Mouse (Mus musculus): ENCODE measurements at regions not wholly inside any gene's neighbourhood (a gene's known extent, or its start where the extent isn't known, plus 50 kb on each side); places are given as distances from the start of the nearest gene placed in this dataset.

DNA sequence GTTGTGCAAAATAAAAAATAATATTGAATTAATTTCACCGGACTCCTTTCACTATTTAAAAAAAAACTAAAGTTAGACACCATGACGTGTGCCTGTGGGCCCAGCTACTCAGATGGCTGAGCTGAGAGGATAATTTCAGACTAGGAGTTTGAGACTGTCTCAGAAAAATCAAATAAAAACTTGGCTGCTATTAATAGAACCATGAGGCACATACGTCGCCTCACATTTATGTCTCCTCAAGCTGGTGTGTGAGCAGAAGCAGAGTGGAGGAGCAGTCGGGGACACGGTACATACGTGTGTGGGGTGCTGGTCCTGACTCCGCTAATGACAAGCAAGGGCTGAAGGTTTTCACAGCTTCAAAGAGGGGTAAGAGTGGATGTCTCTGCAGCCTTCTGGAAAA lies 52.8 kb upstream of the Dmrtb1 start:
- DNase-seq = no peak
- intact Hi-C loops (cut with DNase I) = no loop called here

DNA sequence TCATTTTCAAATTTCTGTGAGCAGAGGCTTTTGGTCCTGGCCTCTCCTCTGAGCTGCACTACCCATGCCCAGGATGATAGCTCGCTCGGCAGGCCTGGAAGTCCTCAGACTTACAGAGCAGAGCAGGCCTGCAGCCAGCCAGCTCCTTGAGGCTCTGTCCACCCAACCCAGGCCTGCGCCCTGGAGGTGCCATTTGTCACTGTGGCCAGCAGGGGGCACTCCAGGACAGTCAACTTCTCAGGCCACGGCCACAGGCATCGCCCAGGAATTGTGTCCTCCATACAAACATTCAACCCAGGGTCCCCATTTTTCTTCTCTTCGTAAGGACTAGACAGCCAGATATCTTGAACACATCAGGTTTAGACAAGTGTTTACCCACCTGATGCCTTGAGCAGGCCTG lies 53.9 kb upstream of the Dmrtb1 start:
- peak; percentile 85 to 92 for DNase-seq
- intact Hi-C loops (cut with DNase I) = loop anchor here (1.0 kb wide), 1 partner anchor 107 kb away; no protein-coding TSS in a partner anchor

DNA sequence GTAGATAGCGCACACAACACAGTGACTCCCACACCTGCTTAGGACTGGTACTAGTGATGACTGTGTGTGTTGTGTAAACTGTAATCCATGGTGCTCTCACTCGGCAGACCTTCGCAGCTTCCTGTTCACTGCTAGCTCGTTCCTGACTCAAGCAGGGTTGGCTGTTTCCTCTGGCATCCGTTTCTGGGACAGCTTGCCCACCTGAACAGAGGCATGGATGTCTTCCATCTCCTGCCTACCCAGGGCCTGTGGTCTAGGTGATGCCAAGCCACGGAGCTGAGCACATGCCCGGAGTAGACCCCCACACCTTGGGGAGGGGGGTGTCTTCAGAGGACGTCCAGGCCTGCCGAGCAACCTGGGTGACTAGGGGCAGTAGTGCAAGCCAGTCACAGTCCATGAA lies 54.7 kb upstream of the Dmrtb1 start:
- no peak for DNase-seq

DNA sequence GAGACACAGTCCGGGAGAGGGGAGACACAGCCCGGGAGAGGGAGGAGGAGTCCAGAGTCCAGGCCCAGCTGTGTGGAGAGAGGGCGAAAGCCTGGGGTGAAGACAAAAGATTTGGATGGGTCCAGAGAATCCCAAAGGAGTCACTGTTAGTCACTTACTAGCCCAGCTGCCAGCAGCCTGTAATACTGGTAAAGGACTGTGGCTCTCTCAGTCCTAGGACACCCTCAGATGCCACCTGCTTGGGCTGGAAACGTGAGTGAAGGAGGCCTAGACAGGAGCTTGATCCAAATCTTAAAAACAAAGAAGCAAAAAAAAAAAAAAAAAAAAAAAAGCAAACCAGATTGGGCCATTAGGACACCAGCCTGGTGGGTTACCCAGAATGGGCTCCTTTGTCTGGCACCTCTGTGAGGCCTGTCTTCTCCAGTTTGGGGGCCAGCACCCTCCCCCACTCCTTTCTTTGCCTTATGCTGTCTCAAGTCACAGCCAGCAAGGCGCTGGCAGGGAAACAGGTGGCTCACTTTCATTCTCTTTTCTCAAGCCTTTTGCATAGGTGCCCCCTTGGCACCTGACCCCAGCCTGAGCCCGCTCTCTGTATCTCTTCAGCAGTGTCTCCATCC lies 55.9 kb upstream of the Dmrtb1 start:
- intact Hi-C loops (cut with DNase I) = no loop called here
- no peak for DNase-seq

More for the DNA sequence above, 54.7 kb upstream of the Dmrtb1 start:
- intact Hi-C loops (cut with DNase I) = loop anchor here (1.0 kb wide), 1 partner anchor 107 kb away; no protein-coding TSS in a partner anchor

DNA sequence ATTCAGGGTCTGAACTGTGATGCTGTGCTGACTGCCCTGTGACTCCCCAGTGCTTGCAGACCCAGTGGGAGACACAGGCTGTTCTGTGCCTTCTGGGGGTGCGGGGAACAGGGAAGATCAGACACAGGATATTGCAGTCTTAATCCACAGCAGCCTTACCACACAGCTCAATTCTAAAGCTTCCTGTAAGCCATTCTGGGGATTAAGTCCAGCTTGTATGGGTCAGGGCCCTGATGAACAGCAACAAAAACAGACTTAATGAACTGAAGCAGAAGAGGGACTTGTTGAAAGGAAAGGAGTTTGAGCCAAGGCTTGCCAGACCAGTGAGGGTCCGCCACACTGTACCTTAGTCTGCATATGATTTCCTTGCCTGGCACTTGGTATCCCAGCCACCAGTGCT lies 58.4 kb upstream of the Lrp8 start:
- DNase-seq = no peak
- intact Hi-C loops (cut with DNase I) = no loop called here

DNA sequence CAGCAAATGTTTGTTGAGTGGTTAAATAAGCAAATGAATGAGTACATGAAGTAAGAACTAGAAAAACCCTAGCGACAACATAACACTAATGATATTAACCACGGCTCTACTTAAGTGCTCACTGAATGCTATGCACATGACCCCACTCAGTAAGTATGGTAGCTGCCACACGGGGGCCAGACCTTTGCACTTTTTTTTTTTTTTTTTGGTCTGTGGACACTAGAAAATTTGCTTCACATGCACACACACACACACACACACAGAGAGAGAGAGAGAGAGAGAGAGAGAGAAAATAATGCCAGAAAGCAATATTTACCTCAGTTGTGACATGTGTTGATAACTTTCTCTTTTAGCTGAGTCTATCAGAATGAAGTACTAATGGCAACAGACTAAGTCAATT lies 55.7 kb upstream of the Lrp8 start:
- DNase-seq = no peak
- intact Hi-C loops (cut with DNase I) = no loop called here

DNA sequence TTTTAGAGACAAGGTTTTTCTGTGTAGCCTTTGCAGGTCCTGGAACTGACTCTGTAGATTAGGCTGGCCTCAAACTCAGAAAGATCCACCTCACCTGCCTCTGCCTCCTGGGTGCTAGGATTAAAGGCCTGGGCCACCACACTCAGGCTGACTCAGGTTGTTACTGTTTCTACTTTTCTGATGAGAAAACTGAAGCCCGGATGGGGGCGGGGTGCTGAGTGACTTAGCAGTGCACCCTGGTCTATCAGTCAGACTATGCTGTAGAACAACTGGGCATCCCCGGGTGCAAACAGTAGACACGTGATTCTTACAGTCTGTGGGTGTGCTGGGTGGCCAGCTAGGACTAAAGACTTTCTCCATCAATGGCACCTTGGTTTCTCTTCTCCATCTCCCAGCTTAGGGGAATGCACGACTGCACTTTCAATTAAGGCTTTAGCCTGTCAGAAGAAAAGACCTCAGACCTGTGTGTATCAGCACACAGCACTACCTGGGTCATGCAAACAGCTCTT lies 55.1 kb upstream of the Lrp8 start:
- intact Hi-C loops (cut with DNase I) = no loop called here
- no peak for DNase-seq

DNA sequence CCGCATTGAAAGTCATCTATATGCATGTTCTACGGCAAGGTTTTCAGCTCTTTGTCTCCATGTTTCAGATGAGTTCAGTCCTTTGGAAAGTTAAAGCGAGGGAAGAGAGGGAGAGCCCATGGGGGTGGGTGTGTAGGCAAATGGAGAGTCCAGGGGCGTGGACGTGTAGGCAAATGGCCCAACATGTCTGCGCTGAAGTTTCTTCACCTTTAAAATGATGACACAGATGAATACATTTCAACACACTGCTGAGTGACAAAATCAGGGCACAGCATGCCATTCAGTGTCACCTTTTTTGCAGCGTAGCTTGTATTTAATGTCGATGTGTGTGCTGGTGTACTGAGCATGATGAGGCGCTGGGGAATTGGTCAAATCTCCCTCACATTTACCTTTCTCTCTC lies 54.6 kb upstream of the Lrp8 start:
- intact Hi-C loops (cut with DNase I) = no loop called here
- no peak for DNase-seq

GRCm38 (mm10) chr4:107747907-107748628 lies 54.0 kb upstream of the Lrp8 start:
- no peak for DNase-seq
- intact Hi-C loops (cut with DNase I) = no loop called here

- intact Hi-C loops (cut with DNase I) = no loop called here
- DNase-seq = no peak
Measured at GRCm38 (mm10) chr4:107749045-107749444, 53.0 kb upstream of the Lrp8 start.

- DNase-seq = no peak
- intact Hi-C loops (cut with DNase I) = no loop called here
Measured at GRCm38 (mm10) chr4:107750017-107750416, 52.0 kb upstream of the Lrp8 start.
